Mouse (Mus musculus): ENCODE measurements around the gene Cpn1. TPM values are rescaled to one million over a fixed set of nuclear protein-coding genes. Genes with fewer than 3 reads are reported as not detected.

Cpn1 gene
- polyA plus RNA-seq, 1 experiment from 2014 or later: 5.0 TPM

DNA sequence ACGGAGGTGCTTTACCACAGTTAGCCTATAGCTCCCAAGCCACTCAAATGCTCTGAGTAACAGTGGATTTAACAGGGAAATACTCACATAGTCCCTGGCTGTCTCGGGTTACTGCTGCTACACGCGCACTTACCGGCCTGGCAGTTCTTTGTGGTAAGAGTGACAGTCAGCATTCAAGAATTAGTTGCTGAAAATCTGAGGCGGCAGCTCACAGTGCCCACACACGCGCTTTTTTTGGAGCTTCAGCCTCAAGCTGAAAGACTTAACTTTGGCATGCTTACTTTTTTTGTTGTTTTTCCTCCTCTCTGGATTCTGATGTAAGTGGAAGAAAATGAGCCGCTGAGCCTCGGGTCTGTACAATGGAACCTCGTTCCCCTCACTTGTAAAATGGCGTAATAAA lies 20.8 kb upstream of the Cpn1 start:
- Histone ChIP-seq H3K36me3 (ENCODE audit: insufficient read depth, low read length) (no peaks in the 10 kb centered on the region), H3K27me3 (replicated peaks; ENCODE audit: insufficient read depth, low read length) (no peaks in the 10 kb centered on the region), H3K27ac (ENCODE audit: low read length) (no peak overlapping the region), H3K9ac (replicated peaks; ENCODE audit: low read depth) (no peak overlapping the region), H3K9me3 (ENCODE audit: low read length) (no peaks in the 10 kb centered on the region), H3K4me2 (replicated peaks; ENCODE audit: low read depth, low read length) (no peak overlapping the region), H3K4me3 (ENCODE audit: low read depth, low read length) (no peak overlapping the region), H3K4me1 (ENCODE audit: insufficient read depth, low read depth, low read length) (no peaks in the 10 kb centered on the region)
- no peak for ATAC-seq
- DNase-seq (ENCODE audit: low spot score): no peak
- 58% methylated on average over 12 of the region's 12 CpGs for WGBS
- TF ChIP-seq CTCF (IDR thresholded peaks at IDR 0.05): no peak
- no peak for TF ChIP-seq EP300 (IDR thresholded peaks at IDR 0.05)

DNA sequence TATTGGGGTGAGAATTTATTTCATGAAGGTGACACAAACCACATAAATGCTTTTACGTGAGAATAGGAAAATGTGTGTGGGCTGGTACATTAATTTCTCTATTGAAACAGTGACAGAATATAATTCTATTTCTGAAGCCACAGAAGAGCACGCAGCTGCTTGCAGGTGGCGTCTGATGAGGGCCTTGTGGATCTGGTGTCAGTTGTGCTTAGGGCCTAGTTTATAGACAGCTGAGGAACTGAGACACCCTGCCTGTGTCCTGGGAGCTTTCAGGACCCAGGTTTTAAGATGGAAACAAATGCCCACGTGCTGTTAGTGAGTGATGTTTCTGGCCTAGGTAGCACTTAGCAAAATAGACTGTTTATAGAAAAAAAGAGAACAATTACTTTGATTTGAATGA lies 18.7 kb upstream of the Cpn1 start:
- Histone ChIP-seq H3K4me1 (ENCODE audit: insufficient read depth, low read depth, low read length) (no peaks in the 10 kb centered on the region), H3K27me3 (replicated peaks; ENCODE audit: insufficient read depth, low read length) (no peaks in the 10 kb centered on the region), H3K36me3 (ENCODE audit: insufficient read depth, low read length) (no peaks in the 10 kb centered on the region), H3K27ac (ENCODE audit: low read length) (no peak overlapping the region), H3K4me3 (ENCODE audit: low read depth, low read length) (no peak overlapping the region), H3K4me2 (replicated peaks; ENCODE audit: low read depth, low read length) (no peak overlapping the region), H3K9me3 (ENCODE audit: low read length) (no peaks in the 10 kb centered on the region), H3K9ac (replicated peaks; ENCODE audit: low read depth) (no peak overlapping the region)
- TF ChIP-seq EP300 (IDR thresholded peaks at IDR 0.05) (no peak), CTCF (IDR thresholded peaks at IDR 0.05) (no peak)
- 68% methylated on average over 4 of the region's 4 CpGs for WGBS
- ATAC-seq (no peak), DNase-seq (ENCODE audit: low spot score) (no peak)

GRCm38 (mm10) chr19:44004261-44004660 lies 17.9 kb upstream of the Cpn1 start:
- no peak for ATAC-seq
- WGBS: 89% methylated on average over 2 of the region's 2 CpGs
- Histone ChIP-seq H3K4me1 (ENCODE audit: insufficient read depth, low read depth, low read length) (no peaks in the 10 kb centered on the region), H3K27me3 (replicated peaks; ENCODE audit: insufficient read depth, low read length) (no peaks in the 10 kb centered on the region), H3K4me2 (replicated peaks; ENCODE audit: low read depth, low read length) (no peak overlapping the region), H3K4me3 (ENCODE audit: low read depth, low read length) (no peak overlapping the region), H3K36me3 (ENCODE audit: insufficient read depth, low read length) (no peaks in the 10 kb centered on the region), H3K9ac (replicated peaks; ENCODE audit: low read depth) (no peak overlapping the region), H3K9me3 (ENCODE audit: low read length) (no peaks in the 10 kb centered on the region), H3K27ac (ENCODE audit: low read length) (no peak overlapping the region)
- TF ChIP-seq EP300 (IDR thresholded peaks at IDR 0.05) (no peak), CTCF (IDR thresholded peaks at IDR 0.05) (no peak)
- no peak for DNase-seq (ENCODE audit: low spot score)

DNA sequence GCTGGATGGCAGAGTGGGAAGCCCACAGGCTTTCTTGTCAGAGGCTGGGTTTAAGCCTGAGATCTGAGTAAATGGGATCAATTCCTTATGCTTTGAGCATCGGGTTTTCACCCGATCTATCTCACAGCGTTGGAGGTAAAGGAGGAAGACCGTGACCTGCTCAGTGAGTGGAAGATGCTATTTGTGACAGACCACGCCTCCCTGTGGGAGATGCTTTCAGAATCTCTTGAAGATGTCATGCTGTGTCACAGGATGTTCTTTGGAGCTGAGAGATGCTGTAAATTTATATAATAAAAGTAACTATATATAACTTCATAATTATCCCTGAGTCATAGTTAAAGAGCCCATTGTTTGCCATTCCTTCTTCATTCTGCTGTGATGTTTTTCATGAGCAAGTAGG lies 14.4 kb upstream of the Cpn1 start:
- no peak for TF ChIP-seq EP300 (IDR thresholded peaks at IDR 0.05)
- no peak for TF ChIP-seq CTCF (IDR thresholded peaks at IDR 0.05)
- no peak overlapping the region for H3K4me3 ChIP-seq (ENCODE audit: low read depth, low read length)
- H3K27me3 ChIP-seq (replicated peaks; ENCODE audit: insufficient read depth, low read length): no peaks in the 10 kb centered on the region
- no peaks in the 10 kb centered on the region for H3K4me1 ChIP-seq (ENCODE audit: insufficient read depth, low read depth, low read length)
- no peaks in the 10 kb centered on the region for H3K9me3 ChIP-seq (ENCODE audit: low read length)
- H3K9ac ChIP-seq (replicated peaks; ENCODE audit: low read depth): no peak overlapping the region
- H3K4me2 ChIP-seq (replicated peaks; ENCODE audit: low read depth, low read length): no peak overlapping the region
- no peak overlapping the region for H3K27ac ChIP-seq (ENCODE audit: low read length)
- 78% methylated on average over 5 of the region's 5 CpGs for WGBS
- DNase-seq (ENCODE audit: low spot score) (no peak), ATAC-seq (no peak)
- H3K36me3 ChIP-seq (ENCODE audit: insufficient read depth, low read length): no peaks in the 10 kb centered on the region

GRCm38 (mm10) chr19:44000061-44000460 lies 13.7 kb upstream of the Cpn1 start:
- Histone ChIP-seq H3K27me3 (replicated peaks; ENCODE audit: insufficient read depth, low read length) (no peaks in the 10 kb centered on the region), H3K27ac (ENCODE audit: low read length) (no peak overlapping the region), H3K36me3 (ENCODE audit: insufficient read depth, low read length) (no peaks in the 10 kb centered on the region), H3K4me3 (ENCODE audit: low read depth, low read length) (no peak overlapping the region), H3K4me1 (ENCODE audit: insufficient read depth, low read depth, low read length) (no peaks in the 10 kb centered on the region), H3K9ac (replicated peaks; ENCODE audit: low read depth) (no peak overlapping the region), H3K9me3 (ENCODE audit: low read length) (no peaks in the 10 kb centered on the region), H3K4me2 (replicated peaks; ENCODE audit: low read depth, low read length) (no peak overlapping the region)
- no peak for TF ChIP-seq EP300 (IDR thresholded peaks at IDR 0.05)
- ATAC-seq (no peak), DNase-seq (ENCODE audit: low spot score) (no peak)
- 51% methylated on average over 1 of the region's 1 CpGs for WGBS

DNA sequence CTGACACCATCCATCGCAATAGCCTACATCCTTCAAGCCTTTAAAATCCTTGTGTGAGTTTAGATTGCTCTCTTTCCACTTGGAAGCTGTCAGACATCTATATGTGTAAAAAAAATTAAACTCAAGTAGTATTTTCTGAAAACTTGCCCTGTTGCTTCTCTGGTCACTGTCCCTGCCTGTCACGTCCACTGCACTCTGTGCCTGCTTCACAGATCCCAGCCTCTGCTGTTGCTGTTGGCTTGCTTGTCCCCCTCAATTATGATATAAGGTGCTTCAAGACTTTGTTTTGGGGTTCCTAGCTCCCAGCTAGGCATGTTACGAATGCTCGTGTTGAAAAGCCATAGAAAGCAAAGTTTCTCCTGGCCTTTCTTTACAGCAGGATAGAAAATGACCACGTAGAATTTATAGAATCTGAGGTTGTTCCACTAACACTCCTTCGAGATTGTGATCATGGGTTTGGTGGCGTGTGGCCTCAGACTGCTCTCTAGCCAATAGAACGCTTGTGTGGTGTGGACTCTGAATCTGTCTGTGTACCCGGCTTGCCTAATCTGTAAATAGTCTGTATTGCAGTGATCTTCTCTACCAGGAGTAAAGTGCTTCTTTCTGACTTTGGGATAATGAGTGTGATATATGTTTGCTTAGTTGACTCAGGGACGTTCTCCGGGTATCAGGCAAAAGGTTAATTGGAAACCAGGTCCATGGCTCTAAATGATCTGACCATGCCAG lies 12.6 kb upstream of the Cpn1 start:
- Histone ChIP-seq H3K4me1 (ENCODE audit: insufficient read depth, low read depth, low read length) (no peaks in the 10 kb centered on the region), H3K27me3 (replicated peaks; ENCODE audit: insufficient read depth, low read length) (no peaks in the 10 kb centered on the region), H3K4me3 (ENCODE audit: low read depth, low read length) (no peak overlapping the region), H3K9ac (replicated peaks; ENCODE audit: low read depth) (no peak overlapping the region), H3K4me2 (replicated peaks; ENCODE audit: low read depth, low read length) (no peak overlapping the region), H3K27ac (ENCODE audit: low read length) (no peak overlapping the region), H3K9me3 (ENCODE audit: low read length) (no peaks in the 10 kb centered on the region), H3K36me3 (ENCODE audit: insufficient read depth, low read length) (no peaks in the 10 kb centered on the region)
- no peak for DNase-seq (ENCODE audit: low spot score)
- TF ChIP-seq CTCF (IDR thresholded peaks at IDR 0.05) (no peak), EP300 (IDR thresholded peaks at IDR 0.05) (no peak)
- 82% methylated on average over 11 of the region's 11 CpGs for WGBS
- ATAC-seq: no peak

- TF ChIP-seq EP300 (IDR thresholded peaks at IDR 0.05) (no peak), CTCF (IDR thresholded peaks at IDR 0.05) (no peak)
- no peaks in the 10 kb centered on the region for H3K36me3 ChIP-seq (ENCODE audit: insufficient read depth, low read length)
- DNase-seq (ENCODE audit: low spot score) (peak; percentile 13), ATAC-seq (no peak)
- no peak overlapping the region for H3K4me3 ChIP-seq (ENCODE audit: low read depth, low read length)
- no peak overlapping the region for H3K27ac ChIP-seq (ENCODE audit: low read length)
- no peak overlapping the region for H3K4me2 ChIP-seq (replicated peaks; ENCODE audit: low read depth, low read length)
- no peak overlapping the region for H3K9ac ChIP-seq (replicated peaks; ENCODE audit: low read depth)
- no peaks in the 10 kb centered on the region for H3K4me1 ChIP-seq (ENCODE audit: insufficient read depth, low read depth, low read length)
- H3K9me3 ChIP-seq (ENCODE audit: low read length): no peaks in the 10 kb centered on the region
- WGBS: 62% methylated on average over 10 of the region's 10 CpGs
- no peaks in the 10 kb centered on the region for H3K27me3 ChIP-seq (replicated peaks; ENCODE audit: insufficient read depth, low read length)
These were observed 11.7 kb upstream of the Cpn1 start for GRCm38 (mm10) chr19:43998101-43998500.

All from lung, postnatal 0 days (tissue).